Mouse (Mus musculus): Measurements from ENCODE around the gene Gm21865. TPM values are rescaled to one million over a fixed set of nuclear protein-coding genes. Genes with fewer than 3 reads are reported as not detected.

Gene Gm21865
- polyA plus RNA-seq (2015; fragmentation: Nextera tagmentation; extraction: Ambion mirVana), result not detected in 2 replicates

DNA sequence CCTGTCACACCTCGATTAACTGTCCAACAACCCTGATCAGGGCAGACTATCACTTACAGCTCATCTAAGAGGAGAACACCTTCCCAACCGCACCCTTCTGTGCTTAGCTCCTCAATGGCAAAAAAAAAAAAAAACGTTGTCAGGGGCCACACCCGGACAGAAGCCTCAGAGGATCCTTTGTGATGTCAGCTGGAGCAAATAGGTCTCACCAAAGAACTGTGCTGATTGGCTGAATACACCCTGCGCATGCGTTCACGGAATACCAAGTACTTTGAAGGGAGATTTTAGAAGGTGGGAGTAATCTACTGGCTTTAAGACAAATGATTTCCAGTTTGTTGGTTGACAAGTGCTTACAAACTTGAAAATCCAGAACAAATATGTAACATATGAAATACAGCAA, at the start of gene Gm21865:
Gm21865 (minus strand) TSS at position 101 of the 400 bp plus-strand sequence.

Other genes starting within 250 kb of the Gm21865 start
- gene Gm21882, start 64.6 kb upstream of the Gm21865 start, polyA plus RNA-seq (2015; fragmentation: Nextera tagmentation; extraction: Ambion mirVana), result not detected in 2 replicates

Data from spleen, postnatal 0 days (tissue).